Mouse (Mus musculus): ENCODE measurements around the gene Vti1a.

Vti1a gene

DNA sequence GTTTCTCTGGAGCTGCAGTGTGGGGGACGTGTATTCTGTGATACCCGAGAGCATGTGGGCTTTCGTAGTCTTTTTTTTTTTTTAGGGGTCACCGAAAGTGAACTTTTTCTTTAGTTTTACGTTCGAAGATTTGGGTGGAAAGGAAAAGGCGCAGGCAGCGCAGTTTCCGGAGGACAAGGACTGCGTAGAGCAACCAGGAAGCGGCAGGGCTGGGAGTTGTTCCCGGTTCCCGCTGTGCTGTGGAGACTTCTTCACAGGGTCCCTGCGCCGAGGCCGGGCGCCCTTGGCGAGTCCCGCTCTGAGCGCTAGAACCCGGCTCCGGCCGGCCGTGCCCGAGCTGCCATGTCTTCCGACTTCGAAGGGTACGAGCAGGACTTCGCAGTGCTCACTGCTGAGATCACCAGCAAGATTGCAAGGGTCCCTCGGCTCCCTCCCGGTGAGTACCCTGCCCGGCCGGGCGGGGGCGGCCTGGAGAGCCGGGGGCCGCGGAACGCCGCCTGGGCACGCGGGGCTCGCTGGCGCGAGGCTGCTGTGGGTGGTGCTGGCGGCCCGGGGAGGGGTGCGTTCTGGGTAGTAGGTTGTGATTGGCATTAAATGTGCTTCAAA lies at the start of gene Vti1a:
Vti1a (plus strand) TSS at position 187 of the 606 bp plus-strand sequence.
- peak; percentile 85 for DNase-seq (ENCODE audit: low spot score)

DNA sequence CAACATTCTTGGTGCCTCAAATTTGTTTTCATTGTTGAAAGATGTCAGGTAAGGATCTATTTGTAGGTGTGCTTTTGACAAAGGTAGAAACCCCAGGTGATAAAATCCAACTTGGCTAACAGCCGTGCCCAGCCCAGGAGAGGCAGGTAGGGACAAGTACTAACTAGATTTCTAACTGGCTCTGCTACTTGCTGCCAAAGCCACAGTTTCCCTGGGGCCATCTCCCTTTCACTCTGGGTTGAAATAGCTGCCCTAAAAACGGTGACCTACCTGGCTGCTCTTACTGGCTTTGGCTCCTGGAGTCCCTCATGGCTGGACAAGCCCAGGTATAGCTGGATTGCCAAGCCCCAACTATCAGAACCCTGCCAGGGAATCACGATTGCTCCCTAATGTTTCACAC lies 49.3 kb upstream of the Vti1a start:
- no peak for DNase-seq (ENCODE audit: low spot score)

DNA sequence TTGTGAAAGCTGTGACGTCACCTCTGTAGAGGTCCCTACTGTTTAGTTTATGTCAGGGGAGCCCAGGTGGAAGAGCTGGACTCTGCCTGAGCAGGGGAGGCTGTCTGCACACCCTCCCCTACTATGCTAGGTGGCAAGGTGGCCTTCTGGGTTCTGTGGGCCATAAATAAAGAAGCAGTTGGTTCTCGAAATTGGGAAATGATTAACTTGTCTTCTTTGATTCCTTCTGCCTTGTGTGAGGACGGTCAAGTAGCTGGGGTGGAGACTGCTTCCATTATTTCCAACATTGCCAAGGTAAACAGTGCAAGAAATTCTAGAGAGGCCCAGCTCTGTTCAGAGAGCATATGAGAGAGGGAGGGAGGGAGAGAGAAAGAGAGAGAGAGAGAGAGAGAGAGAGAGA lies 47.9 kb upstream of the Vti1a start:
- DNase-seq (ENCODE audit: low spot score) = peak; percentile 60

DNA sequence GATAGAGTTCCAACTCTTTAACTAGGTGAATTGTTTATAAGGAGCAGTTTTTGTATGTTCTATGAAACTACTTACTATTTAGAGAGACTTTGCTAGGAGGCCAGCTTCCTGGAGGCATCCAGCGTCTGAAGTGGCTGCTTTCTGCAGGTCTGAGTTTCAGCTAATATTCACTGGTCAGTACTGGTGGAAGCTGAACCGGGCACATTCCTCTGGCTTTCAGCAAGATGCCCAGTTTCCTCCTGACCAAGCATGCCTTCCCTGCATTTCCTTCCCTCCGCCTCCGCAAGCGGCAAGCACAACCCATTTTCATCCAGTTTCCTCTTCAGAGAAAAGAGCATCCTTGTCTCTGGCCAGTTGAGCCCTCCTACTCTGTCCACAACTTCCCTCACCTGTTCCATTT lies 47.0 kb upstream of the Vti1a start:
- DNase-seq (ENCODE audit: low spot score) = no peak

DNA sequence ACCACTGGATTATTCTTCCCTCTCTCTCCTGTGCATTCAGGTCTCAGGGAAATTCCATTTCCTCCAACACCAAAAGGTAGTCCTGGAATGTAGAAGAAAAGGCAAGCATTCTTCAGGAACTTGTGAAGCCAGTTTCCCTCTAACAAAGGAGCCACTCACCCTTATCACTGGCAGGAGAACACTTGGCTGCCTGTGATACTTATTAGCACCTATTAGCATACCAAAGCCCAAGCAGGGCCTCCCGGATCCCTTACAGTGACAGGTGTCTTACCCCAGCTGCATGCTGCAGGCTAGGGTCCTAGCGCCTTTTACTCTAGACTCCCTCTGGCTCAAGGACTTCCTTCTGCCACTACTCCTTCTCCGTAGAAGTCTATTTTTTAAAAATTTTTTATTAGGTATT lies 44.6 kb upstream of the Vti1a start:
- DNase-seq (ENCODE audit: low spot score) = peak; percentile 62

DNA sequence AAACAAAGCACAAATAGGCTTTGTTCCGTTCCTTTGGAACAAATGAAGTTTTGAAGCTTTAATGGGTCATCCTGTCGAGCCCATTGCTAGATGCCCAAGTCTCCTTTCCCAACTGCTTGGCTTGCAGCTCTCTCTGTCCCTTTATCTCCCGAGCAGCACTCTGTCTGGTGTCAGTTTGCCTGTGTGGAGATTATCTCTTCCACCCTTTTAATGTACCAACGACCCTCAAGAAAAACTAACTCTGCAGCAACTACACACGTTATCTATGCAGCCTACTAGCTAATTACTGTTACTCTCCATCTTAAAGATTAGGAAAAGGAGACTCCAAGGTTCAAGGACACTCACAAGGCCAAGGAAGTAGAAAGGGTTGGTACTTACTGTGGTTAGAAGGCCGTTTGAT lies 42.8 kb upstream of the Vti1a start:
- no peak for DNase-seq (ENCODE audit: low spot score)

DNA sequence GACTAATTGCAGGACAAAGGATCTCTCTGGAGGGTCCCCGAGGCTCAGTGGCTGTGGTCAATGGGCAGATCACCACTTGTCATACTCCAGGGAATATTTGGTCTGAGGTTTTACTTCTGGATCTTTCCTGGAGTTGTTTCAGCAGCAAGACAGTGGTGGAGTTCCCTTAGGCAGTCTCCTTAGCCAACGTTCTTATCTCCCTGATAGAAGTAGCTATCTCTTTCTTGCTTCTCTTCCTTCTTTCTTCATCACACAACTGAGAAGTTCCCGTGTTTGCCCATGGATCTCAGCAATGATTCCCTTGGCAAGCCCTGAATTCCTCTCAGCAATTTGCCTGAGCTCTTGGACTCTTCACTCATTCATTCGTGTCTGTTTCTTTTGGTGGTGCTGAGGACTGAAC lies 40.0 kb upstream of the Vti1a start:
- no peak for DNase-seq (ENCODE audit: low spot score)

DNA sequence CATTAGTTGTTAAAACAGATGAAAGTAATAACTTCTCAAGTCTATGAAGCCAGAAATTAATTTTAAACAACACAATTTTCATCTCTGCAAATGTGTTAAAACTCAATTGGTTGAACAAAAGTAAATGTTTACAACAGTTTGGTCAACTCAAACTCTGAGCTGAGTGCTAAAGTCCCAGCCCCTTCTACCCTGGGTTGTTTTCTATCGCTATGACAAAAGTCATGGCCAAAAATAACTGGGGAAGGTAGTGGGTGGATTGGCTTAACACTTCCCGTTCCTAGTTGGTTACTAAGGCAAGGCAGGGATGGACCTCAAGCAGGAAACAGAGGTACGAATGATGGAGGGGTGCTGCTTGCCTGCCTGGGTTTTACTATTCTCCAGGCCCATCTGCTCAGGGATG lies 39.3 kb upstream of the Vti1a start:
- DNase-seq (ENCODE audit: low spot score) = no peak

DNA sequence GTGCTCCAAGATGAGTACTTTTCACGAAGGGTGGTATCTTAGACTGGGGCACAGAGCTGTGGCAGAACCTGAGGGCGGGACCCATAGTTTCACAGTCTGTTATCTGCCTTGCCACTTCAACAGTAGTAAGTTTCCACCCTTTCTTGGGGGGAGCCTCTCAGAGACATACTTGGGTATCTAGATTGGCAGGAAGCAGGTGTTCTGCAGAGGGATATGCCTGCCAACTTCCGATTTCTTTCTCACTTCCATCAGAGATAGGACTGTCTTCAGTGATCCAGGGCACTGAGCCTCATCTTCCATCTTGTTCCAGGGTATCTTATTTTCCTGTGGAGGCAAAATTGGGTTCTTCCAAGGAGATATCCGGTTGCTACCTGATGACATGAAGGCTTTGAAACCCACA lies 32.0 kb upstream of the Vti1a start:
- no peak for DNase-seq (ENCODE audit: low spot score)

DNA sequence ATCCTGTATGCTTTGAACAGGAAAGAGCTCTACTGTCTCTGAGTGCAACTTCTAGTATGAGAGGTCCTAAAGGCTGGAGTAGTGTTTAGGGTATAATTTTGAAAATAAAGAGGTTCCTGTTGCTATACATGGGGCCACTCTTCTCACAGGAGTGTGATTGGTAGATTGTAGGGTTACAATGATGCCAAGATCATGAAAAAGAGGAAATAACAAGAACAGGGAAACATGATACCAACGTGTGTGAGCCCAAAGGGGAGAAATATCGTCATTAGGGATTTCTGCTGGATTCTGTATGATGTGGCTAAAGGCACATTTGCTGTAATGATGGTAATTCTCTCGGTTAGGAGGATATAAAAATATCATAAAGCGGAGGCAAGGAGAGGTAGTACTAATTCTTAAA lies 30.1 kb upstream of the Vti1a start:
- DNase-seq (ENCODE audit: low spot score) = no peak

DNA sequence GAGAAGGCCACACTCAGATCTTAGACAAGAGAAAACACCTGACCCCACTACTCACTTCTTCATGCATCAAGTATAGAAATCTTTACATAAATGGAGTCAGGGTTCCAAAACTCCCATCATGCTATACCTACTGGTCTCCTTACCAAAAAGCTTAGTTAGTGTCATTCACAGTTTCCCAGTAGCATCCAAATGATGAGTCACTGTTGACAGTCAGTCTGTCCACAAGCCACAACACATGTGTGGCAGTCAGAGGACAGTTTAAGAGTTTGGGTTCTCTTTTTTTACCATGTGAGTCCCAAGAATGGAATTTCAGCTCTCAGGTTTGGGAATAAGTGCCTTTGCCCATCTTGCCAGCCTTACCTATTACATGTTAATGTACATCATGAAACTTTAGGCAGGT lies 27.1 kb upstream of the Vti1a start:
- no peak for DNase-seq (ENCODE audit: low spot score)

DNA sequence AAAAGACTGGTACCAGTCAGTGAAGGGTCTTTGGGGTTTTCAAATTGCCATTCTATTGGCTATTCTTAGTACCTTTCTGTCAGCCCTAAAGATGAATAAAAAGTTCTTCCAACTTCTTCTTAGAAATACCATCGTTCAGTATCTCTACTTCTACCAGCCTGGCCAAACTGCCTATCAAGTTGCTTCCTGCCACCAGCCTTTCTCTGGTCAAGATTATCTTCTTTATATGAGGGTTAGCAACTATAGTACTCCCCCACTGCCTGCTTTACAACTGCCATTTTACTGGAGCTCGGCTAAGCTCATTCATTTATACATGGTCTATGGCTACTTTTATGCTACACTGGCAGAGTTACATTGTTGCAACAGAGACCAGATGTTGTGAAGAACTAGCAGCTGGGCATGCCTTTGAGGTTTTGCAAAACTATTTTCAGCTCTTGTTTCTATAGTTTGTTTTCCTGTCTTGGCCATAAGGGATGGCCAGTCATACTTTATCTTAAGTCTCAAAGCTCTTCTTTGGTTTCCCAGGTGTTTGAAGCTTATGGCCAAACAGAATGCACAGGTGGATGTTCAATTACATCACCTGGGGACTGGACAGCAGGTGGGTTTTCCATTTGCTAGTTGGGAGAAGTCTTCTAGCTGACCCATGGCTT lies 25.3 kb upstream of the Vti1a start:
- no peak for DNase-seq (ENCODE audit: low spot score)

DNA sequence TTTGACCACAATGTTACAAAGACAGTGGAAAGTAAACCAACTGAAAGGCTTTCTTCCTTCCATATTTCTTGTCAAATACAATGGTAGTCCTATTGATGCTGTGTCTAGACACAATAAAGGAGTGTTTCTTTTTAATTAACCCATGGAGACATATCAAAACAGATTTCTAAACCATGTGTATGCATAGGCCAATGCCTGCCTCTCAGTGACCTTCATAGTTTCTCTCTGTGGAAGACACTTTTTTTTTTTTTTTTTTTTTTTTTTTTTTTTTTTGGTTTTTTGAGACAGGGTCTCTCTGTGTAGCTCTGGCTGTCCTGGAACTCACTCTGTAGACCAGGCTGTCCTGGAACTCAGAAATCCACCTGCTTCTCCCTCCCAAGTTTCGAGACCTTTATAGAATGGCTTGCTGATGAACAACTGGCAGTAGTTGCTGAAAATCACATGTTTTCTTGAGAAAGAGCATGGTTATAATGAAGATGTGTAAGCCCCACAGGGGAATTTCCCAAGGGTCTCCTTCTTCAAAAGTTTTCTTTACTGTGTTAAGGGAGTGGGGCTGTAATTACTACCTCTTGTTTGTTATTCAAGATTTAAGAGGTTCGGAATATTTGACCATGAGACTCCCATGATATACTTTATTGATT lies 23.8 kb upstream of the Vti1a start:
- DNase-seq (ENCODE audit: low spot score) = no peak

DNA sequence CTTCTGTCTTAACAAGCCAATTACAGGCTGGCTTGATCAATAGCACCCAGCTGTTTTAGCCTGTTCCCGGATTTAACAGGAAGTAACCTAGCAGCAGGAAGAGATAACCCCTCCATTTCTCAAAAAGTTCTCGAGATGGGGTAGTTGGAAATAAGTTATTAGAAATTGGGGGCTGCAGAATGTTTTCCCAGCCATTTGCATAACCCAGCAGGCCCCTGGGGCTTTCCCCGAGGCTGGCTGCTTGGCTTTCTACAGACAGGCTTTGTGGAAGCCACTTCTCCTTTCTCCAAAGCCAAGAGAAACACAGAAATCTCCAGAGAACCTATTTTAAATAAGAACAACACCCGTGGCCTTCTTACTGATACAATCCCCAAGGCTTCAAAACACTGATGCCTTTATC lies 22.9 kb upstream of the Vti1a start:
- no peak for DNase-seq (ENCODE audit: low spot score)

DNA sequence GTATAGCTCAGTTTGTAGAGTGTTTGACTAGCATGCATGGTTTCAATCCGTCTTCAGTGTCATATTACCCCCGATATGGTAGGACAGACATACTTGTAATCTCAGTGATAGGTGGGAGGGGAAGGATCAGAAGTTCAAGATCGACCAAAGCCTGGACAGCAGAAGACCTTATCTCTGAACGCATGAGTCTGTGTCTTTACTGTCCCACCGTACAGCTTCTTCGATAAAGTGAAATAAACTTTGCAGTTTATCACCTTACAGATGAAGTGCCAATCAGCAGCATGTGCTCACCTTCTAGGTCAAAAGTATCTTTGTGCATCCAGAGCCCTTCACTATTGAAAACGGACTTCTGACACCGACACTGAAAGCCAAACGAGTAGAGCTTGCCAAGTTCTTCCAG lies 21.0 kb upstream of the Vti1a start:
- DNase-seq (ENCODE audit: low spot score) = no peak

DNA sequence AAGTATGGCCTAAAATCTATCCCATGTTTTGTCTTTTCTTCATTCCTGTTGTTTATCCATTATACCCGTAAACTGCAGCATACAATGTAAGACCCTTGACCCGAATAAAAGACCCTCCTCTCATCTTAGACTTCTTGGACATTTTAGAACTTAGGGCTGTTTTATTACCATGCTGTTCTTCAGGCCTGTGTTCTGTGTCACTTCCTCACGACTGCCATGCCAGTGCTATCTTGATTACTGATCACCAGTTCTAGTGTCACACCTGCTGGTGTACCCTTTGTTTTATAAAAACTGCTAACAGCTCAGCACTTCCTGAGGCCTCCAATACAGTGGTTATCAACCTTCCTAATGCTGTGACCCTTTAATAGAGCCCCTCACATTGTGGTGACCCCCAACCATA lies 20.5 kb upstream of the Vti1a start:
- DNase-seq (ENCODE audit: low spot score) = no peak

DNA sequence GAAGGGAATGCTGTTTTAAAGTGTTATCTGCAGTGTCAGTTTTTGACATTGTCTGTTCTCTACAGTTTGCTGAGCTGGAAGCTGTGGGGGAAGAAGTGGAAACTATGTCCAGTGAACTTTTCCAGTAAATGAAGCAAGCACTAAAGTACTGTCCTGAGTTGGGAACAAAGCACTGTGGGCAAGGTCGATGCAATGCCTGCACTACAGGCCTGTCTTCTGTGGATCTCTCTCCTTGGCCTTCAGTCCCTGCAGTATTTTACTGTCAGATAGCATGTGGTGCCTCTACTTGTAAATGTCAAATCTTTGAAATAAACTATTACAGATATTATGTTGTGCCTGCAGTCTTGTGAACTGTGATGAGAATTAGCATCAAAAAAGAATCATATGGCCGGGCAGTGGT lies 19.8 kb upstream of the Vti1a start:
- no peak for DNase-seq (ENCODE audit: low spot score)

DNA sequence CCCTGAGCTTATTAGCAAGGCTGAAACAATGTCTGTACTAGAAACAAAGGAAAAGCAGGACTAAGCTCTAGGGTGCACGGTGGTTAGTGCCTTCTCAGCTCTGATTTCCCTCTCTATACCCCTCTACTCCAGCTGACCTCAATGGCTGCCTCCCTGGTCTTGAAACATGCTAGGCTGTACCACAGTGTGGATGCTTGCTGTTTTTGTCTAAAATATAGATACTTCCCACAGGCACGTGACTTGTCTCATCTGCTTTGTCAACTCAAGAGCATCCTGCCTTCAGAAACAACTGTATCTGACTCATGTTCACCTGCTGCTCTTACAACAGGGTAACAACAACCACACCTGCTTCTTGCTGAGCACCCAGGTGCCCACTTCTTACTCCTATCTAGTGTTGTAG lies 18.6 kb upstream of the Vti1a start:
- DNase-seq (ENCODE audit: low spot score) = no peak

DNA sequence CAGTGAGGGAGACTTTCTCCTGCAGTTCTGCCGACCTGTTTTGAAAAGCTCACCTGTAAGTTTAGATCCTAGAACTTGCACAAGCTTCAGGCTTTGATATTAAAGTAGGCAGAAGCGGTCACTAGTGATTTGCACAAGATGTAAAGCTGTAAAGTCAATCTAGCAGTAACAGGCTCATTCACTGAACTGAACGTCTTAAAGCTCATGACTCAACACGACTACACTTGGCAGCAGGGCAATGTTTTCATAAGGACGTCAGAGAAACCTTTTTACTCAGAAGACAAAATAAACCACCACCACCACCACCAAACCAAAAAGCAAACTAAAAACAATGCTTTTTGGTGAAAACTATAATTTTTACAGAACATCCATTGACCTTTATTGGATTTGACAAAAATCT lies 18.1 kb upstream of the Vti1a start:
- no peak for DNase-seq (ENCODE audit: low spot score)

DNA sequence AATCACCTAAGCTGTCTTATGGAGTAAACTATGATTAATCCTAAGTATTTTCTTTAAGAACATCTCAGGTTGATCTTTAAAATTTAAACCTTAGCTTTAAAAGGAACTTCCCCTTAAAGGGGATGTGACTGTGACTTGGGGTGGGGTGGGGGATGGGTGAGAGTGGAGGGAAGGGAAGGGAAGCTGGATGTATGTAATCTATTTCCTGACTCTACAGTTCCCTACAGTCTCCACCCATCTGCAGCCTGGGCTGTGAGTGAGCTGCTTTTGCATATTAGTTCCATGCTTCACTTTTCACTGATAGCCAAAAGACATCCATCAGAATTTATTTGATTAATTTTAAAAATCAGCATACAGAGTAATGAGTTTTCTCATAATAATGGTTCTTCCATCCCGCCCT lies 16.7 kb upstream of the Vti1a start:
- no peak for DNase-seq (ENCODE audit: low spot score)

DNA sequence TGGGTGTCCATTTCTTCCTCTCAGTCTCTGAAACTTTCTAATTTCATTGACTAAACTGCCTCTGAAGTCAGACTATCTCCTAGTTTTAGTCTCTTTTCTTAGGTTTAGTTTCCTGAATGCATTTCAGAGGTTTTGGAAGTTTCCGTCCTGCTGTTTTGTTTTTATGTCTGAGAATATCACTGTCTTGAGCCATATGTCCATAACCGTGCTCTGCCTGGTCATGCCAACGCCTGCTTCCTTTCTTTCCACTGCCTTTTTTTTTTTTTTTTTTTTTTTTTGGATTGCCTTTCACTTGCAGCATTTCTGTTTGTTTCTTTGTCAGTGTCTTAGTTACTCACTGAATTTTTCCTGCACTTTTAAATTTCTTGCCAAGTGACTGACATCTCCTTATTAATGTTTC lies 15.6 kb upstream of the Vti1a start:
- no peak for DNase-seq (ENCODE audit: low spot score)

DNA sequence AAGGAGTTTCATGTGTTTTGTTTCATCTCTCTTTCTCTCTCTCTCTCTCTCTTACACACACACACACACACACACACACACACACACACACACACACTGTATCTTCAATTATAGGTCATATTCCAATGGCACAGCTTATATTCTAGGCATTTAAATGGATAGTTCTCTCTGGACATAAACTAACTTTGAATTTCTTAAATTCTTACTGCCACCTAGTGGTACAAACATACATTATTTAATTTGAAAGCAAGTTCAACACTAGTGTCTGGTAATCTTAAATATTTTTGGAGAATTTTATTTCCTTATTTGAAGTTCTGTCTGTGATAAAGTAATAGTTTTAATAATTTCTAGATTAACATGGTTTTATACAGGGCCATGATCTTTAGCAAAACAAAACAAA lies 11.1 kb upstream of the Vti1a start:
- no peak for DNase-seq (ENCODE audit: low spot score)

DNA sequence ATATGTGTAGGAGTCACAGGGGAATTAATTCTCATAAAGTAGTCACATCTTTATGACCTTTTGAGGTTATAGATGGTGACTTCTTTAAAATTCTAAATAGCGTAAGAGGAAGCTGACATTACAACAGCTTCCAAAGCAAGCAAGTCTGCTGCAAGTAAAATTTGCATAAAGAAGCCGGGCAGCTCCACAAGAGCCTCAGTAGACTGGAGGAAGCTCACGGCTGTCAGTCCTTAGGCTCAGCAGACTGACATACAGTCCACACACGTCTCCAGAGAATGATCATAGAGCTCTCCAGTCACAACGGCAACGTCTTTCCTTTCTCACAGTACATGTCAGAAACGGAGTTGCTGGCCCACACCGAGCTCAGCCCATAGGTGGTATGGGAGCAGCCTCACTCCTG lies 4.2 kb upstream of the Vti1a start:
- DNase-seq (ENCODE audit: low spot score) = no peak

DNA sequence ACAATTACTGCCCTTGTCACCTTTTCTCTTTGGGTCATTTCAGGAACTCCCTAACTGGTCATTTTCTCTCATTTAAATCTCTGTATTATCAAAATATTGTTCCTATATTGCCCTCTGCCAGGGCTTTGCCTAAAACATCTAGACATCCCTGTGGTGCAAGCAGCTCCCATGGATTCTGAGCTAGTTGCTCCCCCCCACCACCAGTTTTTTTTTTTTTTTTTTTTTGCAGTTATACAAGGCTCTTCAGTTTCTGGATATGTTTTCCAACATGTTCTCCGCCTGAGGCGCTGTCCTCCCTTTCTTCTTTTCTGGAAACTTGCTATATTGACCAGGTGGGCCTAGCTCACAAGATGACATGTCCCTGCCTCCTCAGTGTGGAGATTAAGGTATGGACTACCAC lies 2.4 kb upstream of the Vti1a start:
- no peak for DNase-seq (ENCODE audit: low spot score)
